Mouse (Mus musculus): ENCODE measurements around the gene Maff.

DNA sequence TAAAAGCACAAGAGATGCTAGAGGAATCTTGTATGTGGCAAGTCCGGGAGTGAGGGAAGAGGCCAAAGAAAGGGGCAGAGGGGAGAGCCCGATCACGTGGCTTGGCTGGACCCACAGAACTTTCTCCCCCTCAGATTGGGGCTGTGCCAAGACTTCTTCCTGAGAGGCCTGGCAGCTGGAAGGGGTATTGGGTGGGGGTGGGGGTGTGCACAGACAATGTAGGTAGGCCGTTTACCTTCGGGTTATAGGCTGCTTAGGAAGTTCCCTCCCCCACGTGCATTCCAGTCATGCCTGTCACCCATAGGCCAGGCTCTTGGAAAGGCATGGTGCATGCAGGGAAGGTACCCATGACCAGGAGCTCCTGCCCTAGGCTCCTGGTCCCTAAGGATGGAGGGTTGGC, 13.5 kb downstream of the Maff start:
- TF ChIP-seq CTCF (IDR thresholded peaks at IDR 0.05; ENCODE audit: insufficient read depth, low read depth, low read length): no peak
- no peak for TF ChIP-seq POLR2A (IDR thresholded peaks at IDR 0.05; ENCODE audit: insufficient read depth, low read depth, low read length)

All from olfactory bulb, adult 2 months (tissue).